Mouse (Mus musculus): ENCODE results near the gene Nkx2-3. TPM values are rescaled to one million over a fixed set of nuclear protein-coding genes. Genes with fewer than 3 reads are reported as not detected.

The Nkx2-3 gene
- total RNA-seq, 2 experiments from 2014 or later = not detected

DNA sequence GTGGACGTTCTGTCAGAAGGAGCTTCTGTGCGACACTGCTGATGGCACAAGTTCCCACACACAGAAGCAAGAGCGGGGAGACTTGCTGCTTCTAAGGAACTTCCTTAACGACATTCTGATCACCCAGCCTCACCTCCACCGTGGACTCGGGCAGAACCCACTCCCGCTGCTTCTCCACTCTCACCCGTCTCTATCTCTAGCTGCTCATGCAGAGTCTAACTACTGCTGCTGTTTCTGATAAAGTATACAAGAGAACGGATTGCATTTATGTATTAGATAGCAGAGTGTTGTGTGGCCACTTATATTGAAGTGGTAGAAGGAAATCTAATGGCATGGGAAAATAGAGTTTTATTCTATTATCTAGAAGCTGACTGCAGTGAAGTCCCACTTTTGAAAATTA, 48.6 kb downstream of the Nkx2-3 start:
- intact Hi-C loops (cut with DNase I) = no loop called here
- DNase-seq = no peak

DNA sequence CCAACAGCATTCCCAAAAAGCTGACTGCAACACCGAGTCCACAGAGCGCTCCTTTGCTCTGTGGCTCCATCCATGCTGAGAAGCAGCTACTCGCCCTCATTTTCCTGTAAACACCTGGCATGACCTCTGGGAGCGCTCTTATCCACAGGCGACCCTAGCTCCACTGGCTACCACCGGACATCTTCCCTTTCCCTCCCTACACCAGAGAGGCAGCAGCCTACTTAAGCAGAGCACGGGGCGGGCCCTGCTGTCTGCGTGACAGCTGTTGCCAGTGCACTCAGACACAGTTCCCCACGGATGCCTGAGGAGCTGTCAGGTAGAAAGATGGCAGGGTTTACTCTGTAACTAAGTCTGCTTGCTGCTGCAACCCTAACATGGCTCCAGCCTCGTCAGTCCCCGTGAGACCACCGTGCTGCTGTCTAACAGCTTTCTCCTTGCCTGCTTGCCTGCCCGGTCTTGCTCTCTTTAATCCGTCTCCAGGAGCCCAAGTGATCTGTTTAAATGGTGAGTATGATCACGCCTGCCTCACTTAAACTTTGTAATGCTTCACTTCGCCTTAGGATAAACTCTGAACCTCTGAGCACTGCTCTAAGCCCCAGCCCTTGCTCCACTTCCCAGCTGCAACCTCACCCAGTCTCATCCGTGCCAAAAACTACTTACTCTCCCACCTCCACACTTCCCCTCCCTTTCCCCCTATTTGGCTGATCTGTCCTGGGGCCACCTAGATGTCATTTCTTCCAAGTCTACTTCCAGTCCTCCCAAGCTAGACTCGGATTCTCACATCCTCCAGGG, 50.2 kb downstream of the Nkx2-3 start:
- intact Hi-C loops (cut with DNase I) = no loop called here
- no peak for DNase-seq

DNA sequence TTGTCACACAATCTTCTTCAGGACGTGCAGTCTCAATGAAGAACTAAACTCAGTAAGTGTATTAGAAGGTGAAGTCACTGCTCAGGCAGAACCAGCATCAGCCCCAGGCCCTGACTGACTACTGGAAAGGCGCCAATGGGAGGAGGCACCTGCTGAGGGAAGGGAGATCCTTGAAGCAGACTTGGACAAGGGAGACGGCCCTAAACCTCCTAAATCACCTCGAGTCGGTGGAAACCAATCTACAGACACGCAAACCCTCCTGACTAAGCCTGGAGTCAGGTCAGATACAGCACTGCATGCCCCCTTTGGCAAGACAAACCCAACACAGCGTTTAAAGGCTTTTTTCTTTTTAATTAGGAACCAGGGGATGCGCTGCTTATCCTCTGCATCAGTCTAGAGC, 51.3 kb downstream of the Nkx2-3 start:
- DNase-seq = no peak
- intact Hi-C loops (cut with DNase I) = no loop called here

Small RNA genes within 50 kb of the gene (microRNA-seq; reads per million reads assigned to microRNA genes)
- gene Gm22646 (ENCODE audit: borderline number of aligned reads in 2 of 2) = 0 reads per million in 2 experiments

Other genes with a start within 250 kb of the Nkx2-3 start
- gene Hpse2, start 224.0 kb upstream of the Nkx2-3 start, total RNA-seq (2021) = under 1 TPM in 1 of 2 experiments, not detected in 1; 0.14 TPM
- not detected for gene Cnnm1, start 171.9 kb upstream of the Nkx2-3 start, total RNA-seq (2021)
- gene Got1, start 87.7 kb upstream of the Nkx2-3 start, total RNA-seq (2021) = 1,000 to 10,000 TPM in 1 of 2 experiments, 100 to 1,000 TPM in 1; 980 to 1,055 TPM
- gene Slc25a28, start 62.6 kb downstream of the Nkx2-3 start, total RNA-seq (2021) = 10 to 100 TPM; 27.9 to 29.3 TPM
- gene Entpd7, start 77.3 kb downstream of the Nkx2-3 start, total RNA-seq (2021) = 1 to 10 TPM; 2.9 to 3.3 TPM
- gene Cutc, start 140.7 kb downstream of the Nkx2-3 start, total RNA-seq (2021) = 10 to 100 TPM; 15.1 to 16.3 TPM
- gene Cox15, start 140.7 kb downstream of the Nkx2-3 start, total RNA-seq (2021) = 10 to 100 TPM; 31.9 to 34.3 TPM
- gene Abcc2, start 169.9 kb downstream of the Nkx2-3 start, total RNA-seq (2021) = not detected